Mouse (Mus musculus) spleen, adult 2 months (tissue): Measurements from ENCODE around the gene Hoxa4. TPM values are rescaled to one million over a fixed set of nuclear protein-coding genes. Genes with fewer than 3 reads are reported as not detected.
A peak's percentile ranks its signal among the peaks of the same experiment; 100 is the strongest.

Source experiments
- DNase-seq, 2 experiments: peaks; one replicate each; pipeline versions ENCODE4 v3.0.0 to v3.0.0-alpha.2; 2012 to 2021; ENCODE audit warnings: low spot score in 2 of 2, low read depth in 1 of 2
- H3K27ac ChIP-seq: fragments of 200-500 bp; 2 replicates; pipeline ENCODE4 v1.5.1; 2012; ENCODE audit warnings: low read length, inconsistent platforms; ENCODE audit not compliant: insufficient read depth
- H3K27me3 ChIP-seq: fragments of 200-500 bp; 2 replicates; pipeline ENCODE4 v1.6.1; 2012; ENCODE audit warnings: mild to moderate bottlenecking, moderate library complexity, low read length, inconsistent platforms; ENCODE audit not compliant: control insufficient read depth, insufficient read depth
- H3K36me3 ChIP-seq: fragments of 200-500 bp; 2 replicates; pipeline ENCODE4 v1.6.1; 2012; ENCODE audit warnings: mild to moderate bottlenecking, low read length, inconsistent platforms; ENCODE audit not compliant: control insufficient read depth, insufficient read depth
- H3K4me1 ChIP-seq: fragments of 200-500 bp; 2 replicates; pipeline ENCODE4 v1.6.1; 2011; ENCODE audit warnings: inconsistent platforms; ENCODE audit not compliant: control insufficient read depth, insufficient read depth, insufficient read length
- H3K4me3 ChIP-seq: fragments of 200-500 bp; 2 replicates; pipeline ENCODE4 v1.5.1; 2011; ENCODE audit warnings: mild to moderate bottlenecking, inconsistent platforms; ENCODE audit not compliant: insufficient read depth, insufficient read length; ENCODE audit errors: extremely low read depth
- CTCF ChIP-seq: fragments of 200-500 bp; IDR thresholded peaks from 2 replicates; pipeline ENCODE4 v1.5.1; 2011; ENCODE audit warnings: mild to moderate bottlenecking, inconsistent platforms; ENCODE audit not compliant: insufficient read depth, insufficient read length, insufficient replicate concordance; ENCODE audit errors: extremely low read depth
- POLR2A ChIP-seq: fragments of 200-500 bp; IDR thresholded peaks from 2 replicates; pipeline ENCODE4 v1.6.1; 2011; ENCODE audit warnings: low read depth, low read length, inconsistent platforms
- WGBS: fragments of 180-500 bp; shearing (Covaris S2); methylation state at CpG from one replicate; pipeline ENCODE4 v1.1.7; 2018; 5-methylcytosine and 5-hydroxymethylcytosine counted together
- polyA plus RNA-seq: library from polyadenylated mRNA; depleted of rRNA; stranded (reverse); fragments of >200 nt; gene quantifications from 2 replicates; pipeline ENCODE4 v1.2.3, GENCODE M21; 2012

The Hoxa4 gene
- polyA plus RNA-seq, 1 experiment = 0.68 TPM

GRCm38 (mm10) chr6:52208868-52209684 lies 17.5 kb upstream of the Hoxa4 start:
- Histone ChIP-seq H3K36me3 (no peaks in the 10 kb centered on the region), H3K4me1 (peaks cover 3% of the 10 kb centered on the region), H3K27ac (no peak overlapping the region), H3K27me3 (peaks cover 16% of the 10 kb centered on the region), H3K4me3 (0 out of 2 replicates have a peak overlapping the region, but pooled peaks have one; percentile 5)
- 24% methylated on average over 18 of the region's 18 CpGs for WGBS
- no peak for TF ChIP-seq CTCF
- no peak for TF ChIP-seq POLR2A
- DNase-seq = no peak

GRCm38 (mm10) chr6:52208072-52208867 lies 16.7 kb upstream of the Hoxa4 start, which contains the start of gene Hoxa6:
Hoxa6 (minus strand) TSS chr6:52208722.
- peaks cover 13% of the 10 kb centered on the region for H3K27me3 ChIP-seq
- no peak for TF ChIP-seq CTCF
- TF ChIP-seq POLR2A = no peak
- H3K27ac ChIP-seq = no peak within 1 kb of the TSS
- 28% methylated on average over 42 of the region's 47 CpGs for WGBS
- H3K4me1 ChIP-seq = peaks cover 5% of the 10 kb centered on the region
- 0 out of 2 replicates have a peak within 1 kb of the TSS, but pooled peaks have one; percentile 5 for H3K4me3 ChIP-seq
- DNase-seq = no peak
- H3K36me3 ChIP-seq = no peaks in the 10 kb centered on the region

GRCm38 (mm10) chr6:52207684-52207976 lies 16.1 kb upstream of the Hoxa4 start:
- Histone ChIP-seq H3K27ac (no peak overlapping the region), H3K36me3 (no peaks in the 10 kb centered on the region), H3K4me1 (peaks cover 2% of the 10 kb centered on the region; the same call in 1 of the 2 replicates), H3K27me3 (peaks cover 10% of the 10 kb centered on the region), H3K4me3 (no peak overlapping the region)
- no peak for TF ChIP-seq POLR2A
- TF ChIP-seq CTCF = no peak
- no peak for DNase-seq

- no peak overlapping the region for H3K27ac ChIP-seq
- whole genome bisulfite sequencing = 72% methylated on average over 4 of the region's 4 CpGs
These were observed 15.5 kb upstream of the Hoxa4 start for GRCm38 (mm10) chr6:52206882-52207683.

GRCm38 (mm10) chr6:52205638-52206621 lies 14.4 kb upstream of the Hoxa4 start:
- Histone ChIP-seq H3K27ac (no peak overlapping the region), H3K4me3 (no peak overlapping the region), H3K27me3 (peaks cover 8% of the 10 kb centered on the region), H3K36me3 (no peaks in the 10 kb centered on the region), H3K4me1 (0 out of 2 replicates have a peak, but pooled peaks cover 2% of the 10 kb centered on the region)
- TF ChIP-seq CTCF = no peak
- no peak for TF ChIP-seq POLR2A
- 89% methylated on average over 55 of the region's 55 CpGs for WGBS
- no peak for DNase-seq

More at GRCm38 (mm10) chr6:52206882-52207683, 15.5 kb upstream of the Hoxa4 start:
- peaks cover 8% of the 10 kb centered on the region for H3K27me3 ChIP-seq
- peaks cover 2% of the 10 kb centered on the region; the same call in 1 of the 2 replicates for H3K4me1 ChIP-seq
- no peaks in the 10 kb centered on the region for H3K36me3 ChIP-seq
- DNase-seq = no peak
- H3K4me3 ChIP-seq = no peak overlapping the region
- TF ChIP-seq CTCF = no peak
- no peak for TF ChIP-seq POLR2A

GRCm38 (mm10) chr6:52205221-52205620 lies 13.7 kb upstream of the Hoxa4 start:
- DNase-seq = no peak
- WGBS = 86% methylated on average over 14 of the region's 14 CpGs
- H3K27ac ChIP-seq = no peak overlapping the region
- 0 out of 2 replicates have a peak, but pooled peaks cover 2% of the 10 kb centered on the region for H3K4me1 ChIP-seq
- no peaks in the 10 kb centered on the region for H3K36me3 ChIP-seq
- TF ChIP-seq CTCF (no peak), POLR2A (no peak)
- H3K4me3 ChIP-seq = no peak overlapping the region
- H3K27me3 ChIP-seq = peaks cover 8% of the 10 kb centered on the region
